Mouse (Mus musculus) cortical plate, adult 2 months (tissue): Measurements from ENCODE around the gene Rhbdd1.

Experiments
- CTCF ChIP-seq: fragments of 200-500 bp; IDR thresholded peaks from 2 replicates; pipeline ENCODE4 v1.5.1; 2011; ENCODE audit warnings: mild to moderate bottlenecking, control low read depth, low read length; ENCODE audit not compliant: insufficient read depth; ENCODE audit errors: extremely low read depth
- POLR2A ChIP-seq: fragments of 200-500 bp; IDR thresholded peaks from 2 replicates; pipeline ENCODE4 v1.6.1; 2011; ENCODE audit warnings: mild to moderate bottlenecking, low read length, control low read depth; ENCODE audit not compliant: insufficient read depth; ENCODE audit errors: extremely low read depth

GRCm38 (mm10) chr1:82320456-82320855 is 4.2 kb downstream of the Rhbdd1 start:
- TF ChIP-seq CTCF (no peak), POLR2A (no peak)
